Mouse (Mus musculus): Measurements from ENCODE around the gene Ncoa3.

GRCm38 (mm10) chr2:166071481-166071880, 79.0 kb downstream of the Ncoa3 start:
- TF ChIP-seq CTCF (IDR thresholded peaks at IDR 0.05; ENCODE audit: low read depth): no peak
- TF ChIP-seq EP300 (IDR thresholded peaks at IDR 0.05; ENCODE audit: low read depth): no peak

Data from liver, embryonic 14.5 days (tissue).